Mouse (Mus musculus) myocyte (in vitro differentiated cells): Measurements from ENCODE around the gene Nxt2. TPM values are rescaled to one million over a fixed set of nuclear protein-coding genes. Genes with fewer than 3 reads are reported as not detected.
A peak's percentile ranks its signal among the peaks of the same experiment; 100 is the strongest.
"Not testable (repeated sequence)": the region's sequence is repeated elsewhere in the genome, so short reads cannot be mapped to it uniquely, and the experiment has no call there.

Experiments
- H3K27me3 ChIP-seq: one replicate; pipeline ENCODE4 v1.6.1; 2011; ENCODE audit not compliant: control insufficient read depth, insufficient read depth, insufficient read length
- H3K36me3 ChIP-seq: one replicate; pipeline ENCODE4 v1.6.1; 2011; ENCODE audit not compliant: control insufficient read depth, insufficient read depth
- H3K4me2 ChIP-seq: one replicate; pipeline ENCODE4 v1.6.1; 2011; ENCODE audit warnings: low read depth, control low read depth
- H3K4me3 ChIP-seq: one replicate; pipeline ENCODE4 v1.5.1; 2011; ENCODE audit warnings: mild to moderate bottlenecking, control low read depth, moderate library complexity
- H3K79me2 ChIP-seq: one replicate; pipeline ENCODE4 v1.6.1; 2011; ENCODE audit not compliant: control insufficient read depth, insufficient read depth
- H3ac ChIP-seq: one replicate; pipeline ENCODE4 v1.6.1; 2011; ENCODE audit not compliant: control insufficient read depth, insufficient read length
- CEBPB ChIP-seq: IDR thresholded peaks from 2 replicates; pipeline ENCODE4 v1.6.1; 2011; ENCODE audit warnings: mild to moderate bottlenecking, moderate library complexity; ENCODE audit not compliant: poor library complexity, insufficient read depth, severe bottlenecking
- E2F4 ChIP-seq: IDR thresholded peaks from one replicate; pipeline ENCODE4 v1.6.1; 2011; ENCODE audit warnings: mild to moderate bottlenecking, control low read depth, moderate library complexity; ENCODE audit not compliant: insufficient read depth
- MAX ChIP-seq: IDR thresholded peaks from one replicate; pipeline ENCODE4 v1.6.1; 2011; ENCODE audit warnings: low read depth, mild to moderate bottlenecking, control low read depth
- MYOD1 ChIP-seq, 3 experiments: IDR thresholded peaks; one replicate each; pipeline ENCODE4 v1.6.1; 2011; ENCODE audit warnings: control low read depth in 2 of 3, low read depth in 2 of 3, mild to moderate bottlenecking in 2 of 3, moderate library complexity in 1 of 3; ENCODE audit not compliant: insufficient read length in 2 of 3, control insufficient read depth in 1 of 3
- MYOG ChIP-seq, 3 experiments: IDR thresholded peaks; one replicate each; pipeline ENCODE4 v1.6.1; 2011; ENCODE audit warnings: control low read depth in 2 of 3, low read depth in 2 of 3, mild to moderate bottlenecking in 2 of 3; ENCODE audit not compliant: insufficient read length in 2 of 3, control insufficient read depth in 1 of 3, insufficient read depth in 1 of 3
- POLR2A ChIP-seq: IDR thresholded peaks from one replicate; pipeline ENCODE4 v1.6.1; 2011; ENCODE audit warnings: low read depth, mild to moderate bottlenecking, control low read depth, moderate library complexity; ENCODE audit not compliant: insufficient read length
- POLR2AphosphoS2 ChIP-seq: IDR thresholded peaks from one replicate; pipeline ENCODE4 v1.6.1; 2011; ENCODE audit warnings: low read depth, control low read depth; ENCODE audit not compliant: insufficient read length
- REST ChIP-seq: IDR thresholded peaks from one replicate; pipeline ENCODE4 v1.6.1; 2011; ENCODE audit warnings: mild to moderate bottlenecking, control low read depth, moderate library complexity; ENCODE audit not compliant: insufficient read depth, insufficient read length
- SRF ChIP-seq: IDR thresholded peaks from one replicate; pipeline ENCODE4 v1.6.1; 2011; ENCODE audit warnings: low read depth; ENCODE audit not compliant: control insufficient read depth, insufficient read length
- TCF12 ChIP-seq: IDR thresholded peaks from one replicate; pipeline ENCODE4 v1.6.1; 2011; ENCODE audit warnings: mild to moderate bottlenecking, control low read depth; ENCODE audit not compliant: poor library complexity, insufficient read depth, severe bottlenecking
- TCF3 ChIP-seq: IDR thresholded peaks from one replicate; pipeline ENCODE4 v1.6.1; 2011; ENCODE audit warnings: low read depth, control low read depth; ENCODE audit not compliant: insufficient read length
- USF1 ChIP-seq: IDR thresholded peaks from one replicate; pipeline ENCODE4 v1.6.1; 2011; ENCODE audit warnings: low read depth, mild to moderate bottlenecking, control low read depth, moderate library complexity
- polyA plus RNA-seq: library from polyadenylated mRNA; unstranded; fragments of >200 nt; fragmentation: generic; extraction: Trizol; gene quantifications from one replicate; pipeline ENCODE4 v1.2.1, GENCODE M21; 2012; ENCODE audit warnings: missing spikeins

Nxt2 gene
- polyA plus RNA-seq, 1 experiment, result 2.3 TPM

GRCm38 (mm10) chrX:142228055-142228768, 1.6 kb downstream of the Nxt2 start:
- Histone ChIP-seq H3K4me3 (peak overlapping the region; percentile 31), H3K27me3 (no peaks in the 10 kb centered on the region), H3K4me2 (peak overlapping the region; percentile 83), H3ac (no peak overlapping the region), H3K36me3 (no peaks in the 10 kb centered on the region), H3K79me2 (no peaks in the 10 kb centered on the region)
- TF ChIP-seq POLR2AphosphoS2 (no peak), MYOD1 (IDR thresholded peaks at IDR 0.05; ENCODE audit: control insufficient read depth in 1 of 3, insufficient read length in 2 of 3, low read depth in 2 of 3) (no peak), TCF12 (no peak), E2F4 (no peak), SRF (no peak), REST (no peak), TCF3 (no peak), MYOG (IDR thresholded peaks at IDR 0.05; ENCODE audit: control insufficient read depth in 1 of 3, insufficient read depth in 1 of 3, insufficient read length in 2 of 3, low read depth in 2 of 3) (no peak), MAX (no peak), USF1 (no peak), POLR2A (no peak), CEBPB (no peak)

- no peaks in the 10 kb centered on the region for H3K36me3 ChIP-seq
- H3K4me2 ChIP-seq, result peak overlapping the region; percentile 64
- peak overlapping the region; percentile 31 for H3K4me3 ChIP-seq
- no peak for TF ChIP-seq MYOD1 (IDR thresholded peaks at IDR 0.05; ENCODE audit: control insufficient read depth in 1 of 3, insufficient read length in 2 of 3, low read depth in 2 of 3)
- no peak for TF ChIP-seq MYOG (IDR thresholded peaks at IDR 0.05; ENCODE audit: control insufficient read depth in 1 of 3, insufficient read depth in 1 of 3, insufficient read length in 2 of 3, low read depth in 2 of 3)
- no peak for TF ChIP-seq SRF
- TF ChIP-seq POLR2A, result no peak
- TF ChIP-seq USF1, result no peak
- TF ChIP-seq CEBPB, result no peak
- TF ChIP-seq TCF3, result no peak
- no peak for TF ChIP-seq E2F4
- no peak for TF ChIP-seq REST
- TF ChIP-seq POLR2AphosphoS2, result no peak
- TF ChIP-seq TCF12, result no peak
- no peak for TF ChIP-seq MAX
- no peaks in the 10 kb centered on the region for H3K27me3 ChIP-seq
- no peak overlapping the region for H3ac ChIP-seq
- H3K79me2 ChIP-seq, result no peaks in the 10 kb centered on the region
These were observed 2.2 kb downstream of the Nxt2 start for GRCm38 (mm10) chrX:142228769-142229158.

- not testable (repeated sequence) for H3K4me2 ChIP-seq, H3ac ChIP-seq, H3K4me3 ChIP-seq, H3K36me3 ChIP-seq, H3K79me2 ChIP-seq, H3K27me3 ChIP-seq
These were observed 9.6 kb downstream of the Nxt2 start for GRCm38 (mm10) chrX:142236146-142236545.

GRCm38 (mm10) chrX:142237101-142237500, 10.5 kb downstream of the Nxt2 start:
- no peak overlapping the region for H3K4me2 ChIP-seq
- H3ac ChIP-seq, result no peak overlapping the region
- no peak overlapping the region for H3K4me3 ChIP-seq
- H3K36me3 ChIP-seq, result no peaks in the 10 kb centered on the region
- no peaks in the 10 kb centered on the region for H3K79me2 ChIP-seq
- no peaks in the 10 kb centered on the region for H3K27me3 ChIP-seq
- TF ChIP-seq REST (no peak), E2F4 (no peak), MAX (no peak), USF1 (no peak), MYOD1 (IDR thresholded peaks at IDR 0.05; ENCODE audit: control insufficient read depth in 1 of 3, insufficient read length in 2 of 3, low read depth in 2 of 3) (no peak), POLR2A (no peak), CEBPB (no peak), POLR2AphosphoS2 (no peak), TCF3 (no peak), MYOG (IDR thresholded peaks at IDR 0.05; ENCODE audit: control insufficient read depth in 1 of 3, insufficient read depth in 1 of 3, insufficient read length in 2 of 3, low read depth in 2 of 3) (no peak), TCF12 (no peak), SRF (no peak)
